19 mouse cellular contexts compared by ENCODE assay signal in the genomic region with DNA sequence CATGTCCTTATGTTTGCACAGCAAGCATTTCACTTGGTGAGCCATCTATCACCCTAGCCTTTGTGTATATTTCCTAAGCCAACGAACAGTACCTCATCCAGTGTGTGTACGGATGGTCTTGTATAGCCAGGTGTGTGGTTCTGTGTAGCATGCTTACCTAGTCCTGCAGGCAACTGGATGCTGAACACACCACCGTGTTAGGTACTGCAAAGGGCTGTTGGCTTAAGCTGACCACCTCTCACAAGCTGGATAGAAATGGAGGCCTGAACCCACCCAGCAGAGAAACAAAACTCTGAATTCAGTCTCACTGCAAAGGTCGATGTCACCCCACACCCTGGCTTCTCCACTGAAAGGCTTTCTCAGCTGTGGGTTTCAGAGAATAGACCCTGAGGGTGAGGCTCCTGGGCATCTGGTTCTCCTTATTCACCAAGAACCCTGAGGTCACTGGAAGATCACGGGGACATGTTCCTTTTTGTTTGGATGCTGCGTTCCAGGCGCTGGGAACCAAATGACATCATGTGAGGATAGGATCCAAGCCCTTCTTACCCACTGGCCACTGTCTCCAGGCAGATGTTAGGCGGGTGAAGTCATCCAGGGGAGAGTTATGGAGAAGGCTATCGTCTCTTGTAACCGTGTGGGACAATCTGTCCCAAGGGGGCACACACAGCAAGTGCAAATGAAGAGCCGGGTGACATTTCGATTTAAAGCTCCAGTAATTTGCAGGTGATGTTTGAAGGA.
DNase-seq lines count a peak whose midpoint lies in the region; ATAC-seq lines count a peak whose summit lies in the region.
"Had no signal": no experiment of that assay in that cellular context is flagged by ENCODE, and none has a peak within 500 bp of the region (broad histone marks: within the 10 kb centered on the region; RNA-seq: fewer than 3 reads in every experiment).

No protein-coding gene starts in this region.

- peaks cover 27% of the 10 kb centered on the region for H3K4me1 ChIP-seq in limb, embryonic 15.5 days
- H3K4me1 ChIP-seq in limb, embryonic 10.5 days, result peaks cover 11% of the 10 kb centered on the region
- H3K4me1 ChIP-seq: midbrain, embryonic 15.5 days had no signal

- H3K27ac ChIP-seq in limb, embryonic 15.5 days, result peak overlapping the region; percentile 43; the same call in 1 of the 2 replicates
- H3K27ac ChIP-seq in limb, embryonic 10.5 days, result no peak overlapping the region
- H3K27ac ChIP-seq: embryonic facial prominence, embryonic 12.5 days; layer of hippocampus, adult 2 months; liver, embryonic 14.5 days; macrophage; midbrain, embryonic 15.5 days; neural tube, embryonic 12.5 days had no signal

- 71% methylated on average over 12 of the region's 12 CpGs for WGBS in limb, embryonic 15.5 days
- WGBS in limb, embryonic 10.5 days, result 79% methylated on average over 12 of the region's 12 CpGs

- H3K9me3 ChIP-seq in limb, embryonic 15.5 days, result no peaks in the 10 kb centered on the region
- no peaks in the 10 kb centered on the region; the same call in 1 of the 2 replicates for H3K9me3 ChIP-seq in limb, embryonic 10.5 days (replicated peaks)
- H3K9me3 ChIP-seq: midbrain, embryonic 15.5 days had no signal

- no peak overlapping the region for H3K4me3 ChIP-seq in limb, embryonic 15.5 days
- no peak overlapping the region for H3K4me3 ChIP-seq in limb, embryonic 10.5 days
- H3K4me3 ChIP-seq: embryonic facial prominence, embryonic 12.5 days; layer of hippocampus, adult 2 months; midbrain, embryonic 15.5 days; neural tube, embryonic 12.5 days had no signal

- H3K4me2 ChIP-seq in limb, embryonic 15.5 days, result no peak overlapping the region
- H3K4me2 ChIP-seq: embryonic facial prominence, embryonic 12.5 days; midbrain, embryonic 15.5 days; neural tube, embryonic 12.5 days had no signal

- intact Hi-C loops in left cerebral cortex, postnatal 25 days (cut with DNase I), result no loop called here

- H3K36me3 ChIP-seq in limb, embryonic 15.5 days, result no peaks in the 10 kb centered on the region
- no peaks in the 10 kb centered on the region for H3K36me3 ChIP-seq in limb, embryonic 10.5 days
- H3K36me3 ChIP-seq: embryonic facial prominence, embryonic 12.5 days; midbrain, embryonic 15.5 days; neural tube, embryonic 12.5 days had no signal

- H3K9ac ChIP-seq in limb, embryonic 15.5 days, result no peak overlapping the region
- H3K9ac ChIP-seq: embryonic facial prominence, embryonic 12.5 days; forebrain, postnatal 0 days; liver, embryonic 14.5 days; midbrain, embryonic 15.5 days; neural tube, embryonic 12.5 days had no signal

- no peak for ATAC-seq in limb, embryonic 15.5 days (ENCODE audit: insufficient number of reproducible peaks, low FRiP score, low TSS enrichment, low read depth)
- ATAC-seq: forebrain, postnatal 0 days; intestine, postnatal 0 days; midbrain, embryonic 15.5 days had no signal

- H3K27me3 ChIP-seq in limb, embryonic 15.5 days, result no peaks in the 10 kb centered on the region
- no peaks in the 10 kb centered on the region for H3K27me3 ChIP-seq in limb, embryonic 10.5 days (ENCODE audit: low read depth, poor library complexity, severe bottlenecking)
- H3K27me3 ChIP-seq: embryonic facial prominence, embryonic 12.5 days; midbrain, embryonic 15.5 days; neural tube, embryonic 12.5 days had no signal

- DNase-seq in limb, embryonic 10.5 days (ENCODE audit: low spot score), result no peak
- DNase-seq in MN1 (ENCODE audit: low spot score) (peak; percentile 27), adipocyte (ENCODE audit: low spot score) (peak; percentile 37)
- DNase-seq in heart, adult 9 months (ENCODE audit: low spot score in 2 of 2), result peak; percentile 78 to 81
- no peak for DNase-seq in left cerebral cortex, postnatal 25 days (ENCODE audit: low spot score in 2 of 2)
- DNase-seq in layer of hippocampus, adult 9-10 months (ENCODE audit: low spot score), result no peak
- DNase-seq in embryo, embryonic 10 days (ENCODE audit: low spot score), result no peak
- DNase-seq: adrenal gland, postnatal 25 days; cerebellum, adult 9-11 months; forebrain, postnatal 0 days; right cerebral cortex, postnatal 25 days had no signal

Comparison
In these comparisons a context has a peak if more than half of its experiments do, and no peak if none do; other contexts are left out.
1. DNase-seq: peak in MN1 (single experiment), adipocyte (single experiment) and heart, adult 9 months (2 of 2); none in limb, embryonic 10.5 days (single experiment), left cerebral cortex, postnatal 25 days (0 of 2), layer of hippocampus, adult 9-10 months (single experiment) and embryo, embryonic 10 days (single experiment).